Mouse (Mus musculus): Measurements from ENCODE around the gene Hopx. TPM values are rescaled to one million over a fixed set of nuclear protein-coding genes. Genes with fewer than 3 reads are reported as not detected.

The Hopx gene
- polyA plus RNA-seq, 1 experiment from 2014 or later, result 11.3 TPM

GRCm38 (mm10) chr5:77070987-77071386, 43.9 kb downstream of the Hopx start:
- DNase-seq (ENCODE audit: low spot score), result no peak
- no peaks in the 10 kb centered on the region for H3K4me1 ChIP-seq (replicated peaks; ENCODE audit: control insufficient read depth, insufficient read depth, low read length)
- no peak overlapping the region for H3K4me2 ChIP-seq (replicated peaks)
- ATAC-seq (ENCODE audit: low FRiP score), result no peak
- H3K36me3 ChIP-seq (replicated peaks; ENCODE audit: control insufficient read depth, insufficient read depth), result no peaks in the 10 kb centered on the region
- H3K9me3 ChIP-seq (ENCODE audit: control insufficient read depth, low read length), result no peaks in the 10 kb centered on the region
- no peak overlapping the region for H3K4me3 ChIP-seq (replicated peaks; ENCODE audit: low read length)
- no peaks in the 10 kb centered on the region for H3K27me3 ChIP-seq (ENCODE audit: control insufficient read depth, insufficient read depth, low read length)
- no peak overlapping the region for H3K27ac ChIP-seq
- no peak overlapping the region for H3K9ac ChIP-seq
- 89% methylated on average over 2 of the region's 2 CpGs for WGBS

GRCm38 (mm10) chr5:77067321-77067720, 47.6 kb downstream of the Hopx start:
- Histone ChIP-seq H3K36me3 (replicated peaks; ENCODE audit: control insufficient read depth, insufficient read depth) (no peaks in the 10 kb centered on the region), H3K27ac (no peak overlapping the region), H3K4me1 (replicated peaks; ENCODE audit: control insufficient read depth, insufficient read depth, low read length) (no peaks in the 10 kb centered on the region), H3K9ac (no peak overlapping the region), H3K4me2 (replicated peaks) (no peak overlapping the region), H3K9me3 (ENCODE audit: control insufficient read depth, low read length) (no peaks in the 10 kb centered on the region), H3K4me3 (replicated peaks; ENCODE audit: low read length) (no peak overlapping the region), H3K27me3 (ENCODE audit: control insufficient read depth, insufficient read depth, low read length) (no peaks in the 10 kb centered on the region)
- DNase-seq (ENCODE audit: low spot score) (no peak), ATAC-seq (ENCODE audit: low FRiP score) (no peak)
- 84% methylated on average over 8 of the region's 8 CpGs for WGBS

GRCm38 (mm10) chr5:77061372-77062038, 53.4 kb downstream of the Hopx start:
- DNase-seq (ENCODE audit: low spot score) (peak; percentile 34), ATAC-seq (ENCODE audit: low FRiP score) (no peak)
- H3K9ac ChIP-seq, result no peak overlapping the region
- H3K27me3 ChIP-seq (ENCODE audit: control insufficient read depth, insufficient read depth, low read length), result no peaks in the 10 kb centered on the region
- H3K4me3 ChIP-seq (replicated peaks; ENCODE audit: low read length), result no peak overlapping the region
- no peak overlapping the region for H3K27ac ChIP-seq
- 31% methylated on average over 17 of the region's 17 CpGs for WGBS
- H3K36me3 ChIP-seq (replicated peaks; ENCODE audit: control insufficient read depth, insufficient read depth), result no peaks in the 10 kb centered on the region
- no peak overlapping the region for H3K4me2 ChIP-seq (replicated peaks)
- no peaks in the 10 kb centered on the region for H3K9me3 ChIP-seq (ENCODE audit: control insufficient read depth, low read length)
- no peaks in the 10 kb centered on the region for H3K4me1 ChIP-seq (replicated peaks; ENCODE audit: control insufficient read depth, insufficient read depth, low read length)

GRCm38 (mm10) chr5:77060363-77060762, 54.6 kb downstream of the Hopx start:
- Histone ChIP-seq H3K36me3 (replicated peaks; ENCODE audit: control insufficient read depth, insufficient read depth) (no peaks in the 10 kb centered on the region), H3K4me3 (replicated peaks; ENCODE audit: low read length) (no peak overlapping the region), H3K9ac (no peak overlapping the region), H3K9me3 (ENCODE audit: control insufficient read depth, low read length) (no peaks in the 10 kb centered on the region), H3K27ac (no peak overlapping the region), H3K27me3 (ENCODE audit: control insufficient read depth, insufficient read depth, low read length) (no peaks in the 10 kb centered on the region), H3K4me2 (replicated peaks) (no peak overlapping the region), H3K4me1 (replicated peaks; ENCODE audit: control insufficient read depth, insufficient read depth, low read length) (no peaks in the 10 kb centered on the region)
- ATAC-seq (ENCODE audit: low FRiP score) (no peak), DNase-seq (ENCODE audit: low spot score) (no peak)
- WGBS, result 32% methylated on average over 10 of the region's 10 CpGs

GRCm38 (mm10) chr5:77056881-77057440, 58.0 kb downstream of the Hopx start:
- ATAC-seq (ENCODE audit: low FRiP score) (no peak), DNase-seq (ENCODE audit: low spot score) (no peak)
- Histone ChIP-seq H3K4me1 (replicated peaks; ENCODE audit: control insufficient read depth, insufficient read depth, low read length) (no peaks in the 10 kb centered on the region), H3K36me3 (replicated peaks; ENCODE audit: control insufficient read depth, insufficient read depth) (no peaks in the 10 kb centered on the region), H3K9me3 (ENCODE audit: control insufficient read depth, low read length) (0 out of 2 replicates have a peak, but pooled peaks cover 3% of the 10 kb centered on the region), H3K4me2 (replicated peaks) (no peak overlapping the region), H3K27me3 (ENCODE audit: control insufficient read depth, insufficient read depth, low read length) (no peaks in the 10 kb centered on the region), H3K27ac (no peak overlapping the region), H3K9ac (no peak overlapping the region), H3K4me3 (replicated peaks; ENCODE audit: low read length) (no peak overlapping the region)
- 52% methylated on average over 12 of the region's 12 CpGs for WGBS

GRCm38 (mm10) chr5:77052616-77053015, 62.3 kb downstream of the Hopx start:
- no peak overlapping the region for H3K27ac ChIP-seq
- H3K9me3 ChIP-seq (ENCODE audit: control insufficient read depth, low read length), result 0 out of 2 replicates have a peak, but pooled peaks cover 3% of the 10 kb centered on the region
- DNase-seq (ENCODE audit: low spot score) (no peak), ATAC-seq (ENCODE audit: low FRiP score) (no peak)
- 88% methylated on average over 5 of the region's 5 CpGs for WGBS
- H3K4me3 ChIP-seq (replicated peaks; ENCODE audit: low read length), result no peak overlapping the region
- no peaks in the 10 kb centered on the region for H3K4me1 ChIP-seq (replicated peaks; ENCODE audit: control insufficient read depth, insufficient read depth, low read length)
- no peak overlapping the region for H3K4me2 ChIP-seq (replicated peaks)
- H3K27me3 ChIP-seq (ENCODE audit: control insufficient read depth, insufficient read depth, low read length), result no peaks in the 10 kb centered on the region
- H3K9ac ChIP-seq, result no peak overlapping the region
- H3K36me3 ChIP-seq (replicated peaks; ENCODE audit: control insufficient read depth, insufficient read depth), result no peaks in the 10 kb centered on the region

- 80% methylated on average over 5 of the region's 5 CpGs for WGBS
- ATAC-seq (ENCODE audit: low FRiP score), result no peak
These were observed 70.6 kb downstream of the Hopx start for GRCm38 (mm10) chr5:77044362-77044761.

GRCm38 (mm10) chr5:77039391-77039790, 75.5 kb downstream of the Hopx start:
- no peak for DNase-seq (ENCODE audit: low spot score)
- Histone ChIP-seq H3K9ac (no peak overlapping the region), H3K27me3 (ENCODE audit: control insufficient read depth, insufficient read depth, low read length) (no peaks in the 10 kb centered on the region), H3K4me2 (replicated peaks) (no peak overlapping the region), H3K4me3 (replicated peaks; ENCODE audit: low read length) (no peak overlapping the region), H3K27ac (no peak overlapping the region), H3K9me3 (ENCODE audit: control insufficient read depth, low read length) (no peaks in the 10 kb centered on the region), H3K36me3 (replicated peaks; ENCODE audit: control insufficient read depth, insufficient read depth) (no peaks in the 10 kb centered on the region), H3K4me1 (replicated peaks; ENCODE audit: control insufficient read depth, insufficient read depth, low read length) (no peaks in the 10 kb centered on the region)
- no peak for ATAC-seq (ENCODE audit: low FRiP score)

More at GRCm38 (mm10) chr5:77044362-77044761, 70.6 kb downstream of the Hopx start:
- Histone ChIP-seq H3K9me3 (ENCODE audit: control insufficient read depth, low read length) (no peaks in the 10 kb centered on the region), H3K4me1 (replicated peaks; ENCODE audit: control insufficient read depth, insufficient read depth, low read length) (no peaks in the 10 kb centered on the region), H3K9ac (no peak overlapping the region), H3K27ac (no peak overlapping the region), H3K4me3 (replicated peaks; ENCODE audit: low read length) (no peak overlapping the region), H3K4me2 (replicated peaks) (no peak overlapping the region), H3K27me3 (ENCODE audit: control insufficient read depth, insufficient read depth, low read length) (no peaks in the 10 kb centered on the region), H3K36me3 (replicated peaks; ENCODE audit: control insufficient read depth, insufficient read depth) (no peaks in the 10 kb centered on the region)
- no peak for DNase-seq (ENCODE audit: low spot score)

- Histone ChIP-seq H3K9me3 (ENCODE audit: control insufficient read depth, low read length) (no peaks in the 10 kb centered on the region), H3K4me3 (replicated peaks; ENCODE audit: low read length) (no peak overlapping the region), H3K27me3 (ENCODE audit: control insufficient read depth, insufficient read depth, low read length) (no peaks in the 10 kb centered on the region), H3K27ac (no peak overlapping the region), H3K4me2 (replicated peaks) (no peak overlapping the region), H3K9ac (no peak overlapping the region), H3K36me3 (replicated peaks; ENCODE audit: control insufficient read depth, insufficient read depth) (no peaks in the 10 kb centered on the region), H3K4me1 (replicated peaks; ENCODE audit: control insufficient read depth, insufficient read depth, low read length) (no peaks in the 10 kb centered on the region)
- WGBS, result 94% methylated on average over 10 of the region's 10 CpGs
- no peak for DNase-seq (ENCODE audit: low spot score)
- no peak for ATAC-seq (ENCODE audit: low FRiP score)
These were observed 76.5 kb downstream of the Hopx start for GRCm38 (mm10) chr5:77038451-77038850.
